Mouse (Mus musculus) mammary gland, adult 2 months (tissue): ENCODE results near the gene Tifa. TPM values are rescaled to one million over a fixed set of nuclear protein-coding genes. Genes with fewer than 3 reads are reported as not detected.

Experiments
- polyA plus RNA-seq: library from polyadenylated mRNA; depleted of rRNA; stranded (reverse); fragments of >200 nt; gene quantifications from 2 replicates; pipeline ENCODE4 v1.2.3, GENCODE M21; 2012; ENCODE audit warnings: low replicate concordance; rRNA removed

The Tifa gene
- polyA plus RNA-seq = 5.5 and 7.5 TPM in 2 replicates

DNA sequence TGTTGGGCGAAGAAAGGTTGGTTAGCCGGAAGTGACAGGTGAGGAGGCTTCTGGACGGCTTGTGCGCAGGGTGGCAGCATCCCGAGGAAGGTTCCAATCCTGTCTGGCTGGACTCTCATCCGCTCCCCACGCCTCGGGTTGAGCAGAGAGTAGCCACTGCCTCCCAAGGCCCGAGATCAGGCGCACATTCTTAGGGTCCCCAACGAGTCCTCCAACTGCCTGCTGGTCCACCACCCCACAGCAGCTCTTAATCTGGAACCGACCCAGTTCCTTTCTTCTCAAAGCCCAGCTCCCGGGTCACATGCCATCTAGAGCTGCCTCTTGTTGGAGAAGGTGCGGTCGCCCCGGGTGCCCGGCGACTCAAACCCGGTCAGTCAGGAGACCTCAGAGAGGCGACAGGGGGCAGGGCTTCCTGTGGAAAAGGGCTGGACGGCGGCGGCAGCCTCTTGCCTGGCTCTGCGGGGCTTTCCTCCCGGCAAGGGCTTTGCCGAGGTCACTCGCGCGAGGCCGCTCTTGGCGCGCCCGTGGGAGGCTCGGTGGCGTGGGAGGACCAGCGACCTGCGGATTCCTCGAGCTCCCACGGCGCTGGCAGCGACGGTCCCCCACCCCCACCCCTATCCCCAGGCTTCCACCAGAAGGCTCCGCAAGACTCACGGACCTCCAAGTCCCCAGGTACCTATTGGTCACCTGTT, at the start of gene Tifa:
TSS of gene Tifa (plus strand) at position 306 of the 692 bp plus-strand sequence.

DNA sequence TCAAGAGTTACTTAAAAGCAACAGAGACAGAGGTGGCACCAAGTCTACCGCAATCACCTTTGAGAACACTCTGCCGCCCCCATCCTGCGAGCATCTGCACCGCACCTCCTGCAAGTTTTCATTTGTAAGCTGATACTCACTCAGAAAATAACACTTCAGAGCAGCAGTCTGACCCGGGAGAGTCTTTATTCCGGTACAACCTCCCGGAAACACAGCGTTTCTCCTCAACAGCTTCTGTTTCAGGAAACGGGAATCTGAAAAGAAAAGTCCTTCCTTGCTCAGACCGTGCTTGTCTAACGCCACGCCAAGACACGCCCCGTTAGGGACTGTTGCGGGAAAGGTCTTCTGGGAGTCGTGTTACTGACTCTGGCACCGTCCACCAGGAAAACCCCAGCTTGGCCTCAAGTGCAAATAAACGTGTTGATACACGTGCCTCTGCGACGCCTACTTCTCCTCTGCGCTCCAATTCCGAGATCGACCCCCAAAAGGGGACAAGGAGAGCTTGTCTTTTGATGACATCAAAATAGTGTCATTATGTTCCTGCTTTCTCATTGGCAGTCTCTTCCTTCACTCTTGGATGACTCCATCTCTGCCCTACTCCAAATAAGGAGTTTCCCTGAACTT, 9.5 kb upstream of the Tifa start, which contains the start of gene Alpk1:
TSS of gene Alpk1 (minus strand) at position 507 of the 624 bp plus-strand sequence.

DNA sequence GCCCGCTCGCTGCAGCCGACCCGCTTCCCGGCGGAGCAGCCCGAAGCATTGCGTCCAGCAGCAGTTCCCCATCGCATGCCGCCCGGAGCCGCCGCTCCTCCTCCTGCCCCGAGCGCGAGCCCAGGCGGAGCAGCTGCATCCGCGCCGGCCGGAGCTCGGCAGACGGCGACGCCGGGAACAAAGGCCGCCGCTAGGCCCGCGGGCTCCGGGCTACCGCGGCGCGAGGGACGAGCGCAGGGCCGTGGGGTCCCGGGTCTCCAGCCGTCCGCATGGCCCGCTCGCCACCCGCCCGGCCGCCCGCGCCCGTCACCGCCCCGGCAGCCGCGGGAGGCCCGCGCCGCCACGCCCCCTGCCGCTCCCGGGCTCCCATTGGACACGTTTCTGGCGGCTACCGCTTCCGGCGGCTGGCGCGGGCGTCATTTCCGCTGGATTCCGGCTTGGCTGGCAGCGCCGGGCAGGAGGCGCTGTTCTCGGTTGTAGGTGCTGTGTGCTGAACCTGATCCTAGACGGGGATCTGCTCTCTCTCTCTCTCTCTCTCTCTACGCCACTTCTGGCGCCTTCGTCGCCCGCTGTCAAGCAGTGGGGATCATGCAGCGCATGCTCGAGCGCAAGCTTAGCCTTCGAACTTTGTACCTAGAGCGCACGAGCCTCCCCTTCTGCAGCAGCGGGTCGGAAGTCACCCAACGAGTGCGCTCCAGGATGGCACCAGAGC, 47.7 kb downstream of the Tifa start, which contains the start of gene Ap1ar:
TSS of gene Ap1ar (minus strand) at position 370 of the 712 bp plus-strand sequence.

Other genes starting within 250 kb of the Tifa start
- 0.54 and 1.0 TPM in 2 replicates for gene Larp7, start 236.5 kb upstream of the Tifa start, polyA plus RNA-seq
- gene Zgrf1, start 236.3 kb upstream of the Tifa start, polyA plus RNA-seq = 0.49 and 0.79 TPM in 2 replicates
- gene Neurog2, start 156.7 kb upstream of the Tifa start, polyA plus RNA-seq = not detected in 2 replicates
- gene Alpk1, start 9.3 kb upstream of the Tifa start, polyA plus RNA-seq = 1.6 and 4.3 TPM in 2 replicates
- gene Ap1ar, start 47.7 kb downstream of the Tifa start, polyA plus RNA-seq = 13.2 and 13.6 TPM in 2 replicates
- gene Fam241a, start 106.5 kb downstream of the Tifa start, polyA plus RNA-seq = 3.6 and 5.1 TPM in 2 replicates